In the genomic region with DNA sequence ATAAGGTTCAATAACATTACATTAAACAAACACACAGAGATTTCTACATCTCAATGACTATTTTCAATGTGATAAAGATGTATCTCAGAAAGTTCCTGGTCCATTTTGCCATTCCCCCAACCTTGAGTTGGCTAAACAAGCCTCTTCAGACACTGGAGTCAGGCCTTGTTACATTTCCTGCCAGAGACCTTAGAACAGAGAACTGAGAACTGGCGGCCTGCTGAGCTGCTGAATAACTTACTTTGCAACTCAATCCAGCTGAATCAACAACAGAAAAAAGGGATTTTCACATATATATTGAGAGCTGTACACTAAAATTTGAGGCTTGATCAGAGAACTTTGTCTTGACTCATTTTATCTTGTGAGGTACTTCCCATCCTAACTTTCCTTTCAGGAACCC, we compare ENCODE assay signal across 26 mouse cellular contexts. TPM values are rescaled to one million over a fixed set of nuclear protein-coding genes. Genes with fewer than 3 reads are reported as not detected.
A peak's percentile ranks its signal among the peaks of the same experiment; 100 is the strongest.
DNase-seq lines count a peak whose midpoint lies in the region.
"Had no signal": no experiment of that assay in that cellular context is flagged by ENCODE, and none has a peak within 500 bp of the region (broad histone marks: within the 10 kb centered on the region; RNA-seq: fewer than 3 reads in every experiment).

No protein-coding gene starts in this region.

- no peak overlapping the region for H3K4me3 ChIP-seq in forebrain, embryonic 10.5 days
- H3K4me3 ChIP-seq: embryonic facial prominence, embryonic 15.5 days; forebrain, embryonic 12.5 days; forebrain, embryonic 15.5 days; heart, embryonic 12.5 days; heart, embryonic 15.5 days; hindbrain, embryonic 15.5 days had no signal

- no peaks in the 10 kb centered on the region for H3K36me3 ChIP-seq in forebrain, embryonic 10.5 days (replicated peaks)
- H3K36me3 ChIP-seq: embryonic facial prominence, embryonic 15.5 days; forebrain, embryonic 12.5 days; forebrain, embryonic 15.5 days; heart, embryonic 12.5 days; heart, embryonic 15.5 days; hindbrain, embryonic 15.5 days had no signal

- 63% methylated on average over 1 of the region's 1 CpGs for WGBS in forebrain, embryonic 10.5 days

- H3K27ac ChIP-seq in forebrain, embryonic 10.5 days = no peak overlapping the region
- H3K27ac ChIP-seq: embryonic facial prominence, embryonic 15.5 days; forebrain, embryonic 12.5 days; forebrain, embryonic 15.5 days; heart, embryonic 15.5 days; hindbrain, embryonic 15.5 days had no signal

- H3K27me3 ChIP-seq in forebrain, embryonic 10.5 days (ENCODE audit: poor library complexity, severe bottlenecking) = no peaks in the 10 kb centered on the region
- H3K27me3 ChIP-seq: embryonic facial prominence, embryonic 15.5 days; forebrain, embryonic 12.5 days; forebrain, embryonic 15.5 days; heart, embryonic 12.5 days; heart, embryonic 15.5 days; hindbrain, embryonic 15.5 days had no signal

- H3K9me3 ChIP-seq in forebrain, embryonic 10.5 days = no peaks in the 10 kb centered on the region
- H3K9me3 ChIP-seq: embryonic facial prominence, embryonic 15.5 days; forebrain, embryonic 12.5 days; forebrain, embryonic 15.5 days; heart, embryonic 12.5 days; heart, embryonic 15.5 days; hindbrain, embryonic 15.5 days had no signal

- H3K4me1 ChIP-seq in forebrain, embryonic 10.5 days = 0 out of 2 replicates have a peak, but pooled peaks cover 3% of the 10 kb centered on the region
- H3K4me1 ChIP-seq: embryonic facial prominence, embryonic 15.5 days; forebrain, embryonic 12.5 days; forebrain, embryonic 15.5 days; heart, embryonic 12.5 days; heart, embryonic 15.5 days; hindbrain, embryonic 15.5 days had no signal

- DNase-seq in embryo, embryonic 10 days (ENCODE audit: low spot score) = peak; percentile 25
- no peak for DNase-seq in embryo, embryonic 9.5 days (ENCODE audit: extremely low spot score)
- peak; percentile 82 for DNase-seq in ES-CJ7 (ENCODE audit: low read depth, low spot score)
- DNase-seq in ZHBTc4 (ENCODE audit: low read depth, low spot score) = peak; percentile 75
- peak; percentile 21 for DNase-seq in embryo, embryonic 11 days
- no peak for DNase-seq in forebrain, embryonic 10.5 days (ENCODE audit: extremely low spot score, low spot score)
- DNase-seq in adrenal gland, postnatal 25 days = no peak
- DNase-seq: adrenal gland, postnatal 10 days; cerebellum, adult 11-12 months; cerebellum, adult 9-11 months; cerebellum, postnatal 25 days; gastrocnemius, postnatal 25 days; heart, adult 18-20 months; heart, postnatal 10 days; heart, postnatal 36 days; kidney, adult 2 months had no signal

RNA-seq across cellular contexts. Expression of gene Cntn5, which starts 24.8 kb away (rescaled TPM):
- polyA plus RNA-seq in forebrain, embryonic 10.5 days (2016; fragmentation: Nextera tagmentation; extraction: Ambion mirVana) = 0.89 and 1.2 TPM in 2 replicates
- not detected in 2 replicates for total RNA-seq in adrenal gland, postnatal 25 days (2021)
- total RNA-seq: adrenal gland, adult 18-20 months; common myeloid progenitor, adult 5-6 weeks; gastrocnemius, adult 8-10 months; gastrocnemius, postnatal 25 days; MEL had no signal
- polyA plus RNA-seq: heart, embryonic 12.5 days had no signal

Comparison
In these comparisons a context has a peak if more than half of its experiments do, and no peak if none do; other contexts are left out.
1. DNase-seq: peak in embryo, embryonic 10 days (single experiment), ES-CJ7 (single experiment), ZHBTc4 (single experiment) and embryo, embryonic 11 days (single experiment); none in embryo, embryonic 9.5 days (single experiment), forebrain, embryonic 10.5 days (single experiment) and adrenal gland, postnatal 25 days (single experiment).